In genomic region chr4:124850261-124850913, GRCm38 (mm10) we compare ENCODE assay signal across 8 mouse cellular contexts. TPM values are rescaled to one million over a fixed set of nuclear protein-coding genes. Genes with fewer than 3 reads are reported as not detected.
A peak's percentile ranks its signal among the peaks of the same experiment; 100 is the strongest.
DNase-seq lines count a peak whose midpoint lies in the region; ATAC-seq and TF ChIP-seq lines count a peak whose summit lies in the region.

TSS of gene Yrdc (plus strand) at chr4:124850679.

- peak within 1 kb of the TSS; percentile 87 for H3K4me2 ChIP-seq in CH12.LX (ENCODE audit: insufficient read depth, low read depth, poor library complexity, severe bottlenecking)
- H3K4me2 ChIP-seq in forebrain, embryonic 12.5 days: peak within 1 kb of the TSS; percentile 93
- peak within 1 kb of the TSS; percentile 71 for H3K4me2 ChIP-seq in heart, postnatal 0 days (ENCODE audit: low read depth, low read length)
- H3K4me2 ChIP-seq in liver, embryonic 16.5 days (ENCODE audit: low read depth, low read length): peak within 1 kb of the TSS; percentile 95
- peak within 1 kb of the TSS; percentile 86 for H3K4me2 ChIP-seq in neural tube, embryonic 13.5 days

- no peaks in the 10 kb centered on the region for H3K9me3 ChIP-seq in CH12.LX (replicated peaks; ENCODE audit: low read length)
- no peaks in the 10 kb centered on the region for H3K9me3 ChIP-seq in forebrain, embryonic 12.5 days
- no peaks in the 10 kb centered on the region for H3K9me3 ChIP-seq in heart, postnatal 0 days (replicated peaks; ENCODE audit: control insufficient read depth, low read length)
- no peaks in the 10 kb centered on the region for H3K9me3 ChIP-seq in liver, embryonic 16.5 days (replicated peaks; ENCODE audit: control insufficient read depth, low read length)
- H3K9me3 ChIP-seq in neural tube, embryonic 13.5 days: no peaks in the 10 kb centered on the region

- WGBS in forebrain, embryonic 12.5 days: under 1% methylated on average over 73 of the region's 90 CpGs
- under 1% methylated on average over 83 of the region's 90 CpGs for WGBS in heart, postnatal 0 days
- under 1% methylated on average over 73 of the region's 90 CpGs for WGBS in liver, embryonic 16.5 days (ENCODE audit: insufficient replicate concordance)
- WGBS in neural tube, embryonic 13.5 days: under 1% methylated on average over 64 of the region's 90 CpGs

- H3K27ac ChIP-seq in CH12.LX (ENCODE audit: insufficient read depth, low read depth): peak within 1 kb of the TSS; percentile 63
- peak within 1 kb of the TSS; percentile 95 for H3K27ac ChIP-seq in forebrain, embryonic 12.5 days
- peak within 1 kb of the TSS; percentile 90 for H3K27ac ChIP-seq in heart, postnatal 0 days (ENCODE audit: low read depth)
- H3K27ac ChIP-seq in liver, embryonic 16.5 days (ENCODE audit: low read length): peak within 1 kb of the TSS; percentile 80
- peak within 1 kb of the TSS; percentile 94 for H3K27ac ChIP-seq in neural tube, embryonic 13.5 days (replicated peaks)
- peak within 1 kb of the TSS; percentile 93 for H3K27ac ChIP-seq in testis, adult 2 months (ENCODE audit: control insufficient read depth, insufficient read depth, low read depth, low read length)

- peak; percentile 94 for TF ChIP-seq POLR2A in CH12.LX (IDR thresholded peaks at IDR 0.05; ENCODE audit: low read depth, low read length)
- peak; percentile 69 for TF ChIP-seq POLR2A in testis, adult 2 months (IDR thresholded peaks at IDR 0.05; ENCODE audit: control insufficient read depth, low read depth, low read length)

- H3K79me2 ChIP-seq in CH12.LX (replicated peaks; ENCODE audit: control insufficient read depth, extremely low read depth, insufficient read depth, poor library complexity, severe bottlenecking): peaks cover 37% of the 10 kb centered on the region

- in situ Hi-C loops in CH12.LX (cut with MboI; ENCODE audit: low pct_ligation_motif_present, low pct_unique_long_range_greater_than_20kb, low sequenced_read_pairs): loop anchor here (10.0 kb wide), 1 partner anchor 54 kb away; no protein-coding TSS in a partner anchor

- no peak for TF ChIP-seq CTCF in CH12.LX (conservative IDR thresholded peaks at IDR 0.05 in 1 of 2, IDR thresholded peaks at IDR 0.05 in 1 of 2; ENCODE audit: low read depth in 2 of 2, low read length in 2 of 2)
- TF ChIP-seq CTCF in heart, postnatal 0 days (IDR thresholded peaks at IDR 0.05; ENCODE audit: low read depth): peak; percentile 4; the same call in 1 of the 2 replicates
- TF ChIP-seq CTCF in testis, adult 2 months (IDR thresholded peaks at IDR 0.05; ENCODE audit: control insufficient read depth, insufficient read depth, insufficient replicate concordance, low read depth, low read length): no peak; the same call in 1 of the 2 replicates

- no peak for TF ChIP-seq EP300 in CH12.LX (IDR thresholded peaks at IDR 0.05; ENCODE audit: low read length)
- TF ChIP-seq EP300 in heart, postnatal 0 days (IDR thresholded peaks at IDR 0.05; ENCODE audit: low read depth): no peak

- peak within 1 kb of the TSS; percentile 89 to 94 (median 89) for H3K4me3 ChIP-seq in CH12.LX (replicated peaks in 1 of 3; ENCODE audit: low read depth in 2 of 3, low read length in 2 of 3, poor library complexity in 1 of 3)
- peak within 1 kb of the TSS; percentile 100 for H3K4me3 ChIP-seq in forebrain, embryonic 12.5 days (replicated peaks)
- peak within 1 kb of the TSS; percentile 91 for H3K4me3 ChIP-seq in heart, postnatal 0 days (ENCODE audit: low read depth, low read length)
- H3K4me3 ChIP-seq in liver, embryonic 16.5 days (ENCODE audit: low read depth, low read length): peak within 1 kb of the TSS; percentile 94
- H3K4me3 ChIP-seq in neural tube, embryonic 13.5 days: peak within 1 kb of the TSS; percentile 95
- H3K4me3 ChIP-seq in testis, adult 2 months (ENCODE audit: control insufficient read depth, low read depth, low read length): peak within 1 kb of the TSS; percentile 99

- peak; percentile 87 for DNase-seq in CH12.LX (ENCODE audit: extremely low read depth)
- peak; percentile 82 for DNase-seq in c-Kit-positive CD71-positive TER-119-negative erythroid progenitor cells, embryonic 14.5 days (ENCODE audit: low read depth)
- peak; percentile 93 for DNase-seq in heart, postnatal 0 days (ENCODE audit: low spot score)
- peak; percentile 96 to 98 for DNase-seq in kidney, postnatal 4 days

- dilution Hi-C loops in CH12.LX (cut with MboI; ENCODE audit: extremely low pct_ligation_motif_present, extremely low pct_unique_long_range_greater_than_20kb, low sequenced_read_pairs): no loop called here

- H3K36me3 ChIP-seq in CH12.LX (replicated peaks in 1 of 2; ENCODE audit: control insufficient read depth in 1 of 2, insufficient read depth in 1 of 2, low read length in 1 of 2): peaks cover 24 to 54% of the 10 kb centered on the region in 2 experiments
- peaks cover 20% of the 10 kb centered on the region for H3K36me3 ChIP-seq in forebrain, embryonic 12.5 days (replicated peaks)
- peaks cover 21% of the 10 kb centered on the region for H3K36me3 ChIP-seq in heart, postnatal 0 days (replicated peaks; ENCODE audit: control insufficient read depth, insufficient read depth, low read length)
- peaks cover 8% of the 10 kb centered on the region for H3K36me3 ChIP-seq in liver, embryonic 16.5 days (ENCODE audit: control insufficient read depth, insufficient read depth)
- H3K36me3 ChIP-seq in neural tube, embryonic 13.5 days: peaks cover 32% of the 10 kb centered on the region
- H3K36me3 ChIP-seq in testis, adult 2 months (ENCODE audit: control insufficient read depth, insufficient read depth, low read length): peaks cover 2% of the 10 kb centered on the region

- H3K9ac ChIP-seq in CH12.LX (ENCODE audit: insufficient read depth, low read depth): peak within 1 kb of the TSS; percentile 81
- peak within 1 kb of the TSS; percentile 94 for H3K9ac ChIP-seq in forebrain, embryonic 12.5 days
- peak within 1 kb of the TSS; percentile 86 for H3K9ac ChIP-seq in heart, postnatal 0 days (replicated peaks; ENCODE audit: low read depth, low read length)
- peak within 1 kb of the TSS; percentile 84 for H3K9ac ChIP-seq in liver, embryonic 16.5 days (ENCODE audit: low read depth, low read length)
- peak within 1 kb of the TSS; percentile 88 for H3K9ac ChIP-seq in neural tube, embryonic 13.5 days

- peaks cover 4 to 35% of the 10 kb centered on the region in 2 experiments for H3K4me1 ChIP-seq in CH12.LX (ENCODE audit: control insufficient read depth in 1 of 2, insufficient read depth in 2 of 2)
- H3K4me1 ChIP-seq in forebrain, embryonic 12.5 days: peaks cover 38% of the 10 kb centered on the region
- peaks cover 15% of the 10 kb centered on the region for H3K4me1 ChIP-seq in heart, postnatal 0 days (ENCODE audit: control insufficient read depth, insufficient read depth)
- peaks cover 24% of the 10 kb centered on the region for H3K4me1 ChIP-seq in liver, embryonic 16.5 days (ENCODE audit: control insufficient read depth, low read depth, low read length)
- peaks cover 55% of the 10 kb centered on the region for H3K4me1 ChIP-seq in neural tube, embryonic 13.5 days (replicated peaks)
- peaks cover 15% of the 10 kb centered on the region for H3K4me1 ChIP-seq in testis, adult 2 months (ENCODE audit: control insufficient read depth, insufficient read depth, low read length)

- no peaks in the 10 kb centered on the region for H3K27me3 ChIP-seq in CH12.LX (replicated peaks)
- H3K27me3 ChIP-seq in forebrain, embryonic 12.5 days: no peaks in the 10 kb centered on the region
- H3K27me3 ChIP-seq in heart, postnatal 0 days (ENCODE audit: control insufficient read depth, insufficient read depth, low read length): no peaks in the 10 kb centered on the region
- no peaks in the 10 kb centered on the region for H3K27me3 ChIP-seq in liver, embryonic 16.5 days (ENCODE audit: control insufficient read depth, insufficient read depth, low read depth, low read length)
- no peaks in the 10 kb centered on the region for H3K27me3 ChIP-seq in neural tube, embryonic 13.5 days
- H3K27me3 ChIP-seq in testis, adult 2 months (ENCODE audit: control insufficient read depth, insufficient read depth, low read length): no peaks in the 10 kb centered on the region

- TF ChIP-seq RAD21 in CH12.LX (IDR thresholded peaks at IDR 0.05; ENCODE audit: low read depth, low read length): no peak

- peak; percentile 93 for ATAC-seq in forebrain, embryonic 12.5 days (ENCODE audit: low FRiP score)
- ATAC-seq in heart, postnatal 0 days (ENCODE audit: insufficient read depth, low read depth): peak; percentile 94
- ATAC-seq in liver, embryonic 16.5 days (ENCODE audit: low read depth): peak; percentile 93
- peak; percentile 94 for ATAC-seq in neural tube, embryonic 13.5 days (ENCODE audit: low read depth)

TF ChIP-seq in CH12.LX, 34 proteins besides CTCF, POLR2A, EP300 and RAD21 (continues in another document):
- TF ChIP-seq KAT2A (IDR thresholded peaks at IDR 0.05; ENCODE audit: insufficient replicate concordance, low read length): peak; percentile 70; the same call in 1 of the 2 replicates
- TF ChIP-seq GABPA (IDR thresholded peaks at IDR 0.05; ENCODE audit: insufficient replicate concordance, low read depth, low read length): no peak; the same call in 1 of the 2 replicates
- TF ChIP-seq ZKSCAN1 (IDR thresholded peaks at IDR 0.05; ENCODE audit: borderline replicate concordance, low read depth, low read length): no peak
- peak; percentile 74; the same call in 1 of the 2 replicates for TF ChIP-seq UBTF (IDR thresholded peaks at IDR 0.05; ENCODE audit: low read depth, low read length)
- TF ChIP-seq HCFC1 (IDR thresholded peaks at IDR 0.05; ENCODE audit: low read depth, low read length): peak; percentile 83
- TF ChIP-seq ZMIZ1 (IDR thresholded peaks at IDR 0.05; ENCODE audit: low read depth, low read length): peak; percentile 89
- TF ChIP-seq NRF1 (IDR thresholded peaks at IDR 0.05; ENCODE audit: low read depth, low read length): no peak
- no peak for TF ChIP-seq CHD1 (IDR thresholded peaks at IDR 0.05; ENCODE audit: low read depth, low read length)
- peak; percentile 47; the same call in 1 of the 2 replicates for TF ChIP-seq TCF12 (IDR thresholded peaks at IDR 0.05; ENCODE audit: low read depth, low read length)
- peak; percentile 18; the same call in 1 of the 2 replicates for TF ChIP-seq BHLHE40 (IDR thresholded peaks at IDR 0.05; ENCODE audit: low read depth, low read length)
- no peak for TF ChIP-seq RCOR1 (conservative IDR thresholded peaks at IDR 0.05; ENCODE audit: low read depth, low read length)
- no peak for TF ChIP-seq POLR2AphosphoS2 (IDR thresholded peaks at IDR 0.05; ENCODE audit: low read depth, low read length)

RNA-seq across cellular contexts. Expression of gene Yrdc, which starts in this region (rescaled TPM):
- 87.6 and 96.8 TPM in 2 replicates for total RNA-seq in CH12.LX (2012; rRNA removed)
- 160 and 171 TPM in 2 replicates for total RNA-seq in CH12.LX (2014; rRNA removed)
- polyA plus RNA-seq in CH12.LX (2012; ENCODE audit: insufficient read length, low read depth): 86.7 and 86.8 TPM in 2 replicates
- 45.0 and 48.5 TPM in 2 replicates for polyA plus RNA-seq in forebrain, embryonic 12.5 days (2016; fragmentation: Nextera tagmentation; extraction: Ambion mirVana)
- 31.8 and 41.3 TPM in 2 replicates for total RNA-seq in heart, postnatal 0 days (2014; rRNA removed; ENCODE audit: low replicate concordance)
- polyA plus RNA-seq in heart, postnatal 0 days (2015; fragmentation: Nextera tagmentation; extraction: Ambion mirVana): 15.8 and 16.9 TPM in 2 replicates
- polyA plus RNA-seq in liver, embryonic 16.5 days (2015; fragmentation: Nextera tagmentation; extraction: Ambion mirVana): 10.6 and 12.5 TPM in 2 replicates
- 39.6 and 46.6 TPM in 2 replicates for polyA plus RNA-seq in neural tube, embryonic 13.5 days (2015; fragmentation: Nextera tagmentation; extraction: Ambion mirVana)
- polyA plus RNA-seq in testis, adult 2 months (2012; rRNA removed): 49.4 and 54.1 TPM in 2 replicates

Comparison
In these comparisons a context has a peak if more than half of its experiments do, and no peak if none do; other contexts are left out.
1. Peak in every context shown above with its lines: DNase-seq, ATAC-seq, H3K4me3 ChIP-seq and H3K27ac ChIP-seq.